Mouse (Mus musculus) spleen, adult 2 months (tissue): ENCODE measurements around the gene Gm26938. TPM values are rescaled to one million over a fixed set of nuclear protein-coding genes. Genes with fewer than 3 reads are reported as not detected.

Experiments used
- DNase-seq, 2 experiments: peaks; one replicate each; pipeline versions ENCODE4 v3.0.0 to v3.0.0-alpha.2; 2012 to 2021; ENCODE audit warnings: low spot score in 2 of 2, low read depth in 1 of 2
- H3K27ac ChIP-seq: fragments of 200-500 bp; 2 replicates; pipeline ENCODE4 v1.5.1; 2012; ENCODE audit warnings: low read length, inconsistent platforms; ENCODE audit not compliant: insufficient read depth
- H3K27me3 ChIP-seq: fragments of 200-500 bp; 2 replicates; pipeline ENCODE4 v1.6.1; 2012; ENCODE audit warnings: mild to moderate bottlenecking, moderate library complexity, low read length, inconsistent platforms; ENCODE audit not compliant: control insufficient read depth, insufficient read depth
- H3K36me3 ChIP-seq: fragments of 200-500 bp; 2 replicates; pipeline ENCODE4 v1.6.1; 2012; ENCODE audit warnings: mild to moderate bottlenecking, low read length, inconsistent platforms; ENCODE audit not compliant: control insufficient read depth, insufficient read depth
- H3K4me1 ChIP-seq: fragments of 200-500 bp; 2 replicates; pipeline ENCODE4 v1.6.1; 2011; ENCODE audit warnings: inconsistent platforms; ENCODE audit not compliant: control insufficient read depth, insufficient read depth, insufficient read length
- H3K4me3 ChIP-seq: fragments of 200-500 bp; 2 replicates; pipeline ENCODE4 v1.5.1; 2011; ENCODE audit warnings: mild to moderate bottlenecking, inconsistent platforms; ENCODE audit not compliant: insufficient read depth, insufficient read length; ENCODE audit errors: extremely low read depth
- CTCF ChIP-seq: fragments of 200-500 bp; IDR thresholded peaks from 2 replicates; pipeline ENCODE4 v1.5.1; 2011; ENCODE audit warnings: mild to moderate bottlenecking, inconsistent platforms; ENCODE audit not compliant: insufficient read depth, insufficient read length, insufficient replicate concordance; ENCODE audit errors: extremely low read depth
- POLR2A ChIP-seq: fragments of 200-500 bp; IDR thresholded peaks from 2 replicates; pipeline ENCODE4 v1.6.1; 2011; ENCODE audit warnings: low read depth, low read length, inconsistent platforms
- WGBS: fragments of 180-500 bp; shearing (Covaris S2); methylation state at CpG from one replicate; pipeline ENCODE4 v1.1.7; 2018; 5-methylcytosine and 5-hydroxymethylcytosine counted together
- polyA plus RNA-seq: library from polyadenylated mRNA; depleted of rRNA; stranded (reverse); fragments of >200 nt; gene quantifications from 2 replicates; pipeline ENCODE4 v1.2.3, GENCODE M21; 2012; rRNA removed

Gene Gm26938
- polyA plus RNA-seq: not detected in 2 replicates

DNA sequence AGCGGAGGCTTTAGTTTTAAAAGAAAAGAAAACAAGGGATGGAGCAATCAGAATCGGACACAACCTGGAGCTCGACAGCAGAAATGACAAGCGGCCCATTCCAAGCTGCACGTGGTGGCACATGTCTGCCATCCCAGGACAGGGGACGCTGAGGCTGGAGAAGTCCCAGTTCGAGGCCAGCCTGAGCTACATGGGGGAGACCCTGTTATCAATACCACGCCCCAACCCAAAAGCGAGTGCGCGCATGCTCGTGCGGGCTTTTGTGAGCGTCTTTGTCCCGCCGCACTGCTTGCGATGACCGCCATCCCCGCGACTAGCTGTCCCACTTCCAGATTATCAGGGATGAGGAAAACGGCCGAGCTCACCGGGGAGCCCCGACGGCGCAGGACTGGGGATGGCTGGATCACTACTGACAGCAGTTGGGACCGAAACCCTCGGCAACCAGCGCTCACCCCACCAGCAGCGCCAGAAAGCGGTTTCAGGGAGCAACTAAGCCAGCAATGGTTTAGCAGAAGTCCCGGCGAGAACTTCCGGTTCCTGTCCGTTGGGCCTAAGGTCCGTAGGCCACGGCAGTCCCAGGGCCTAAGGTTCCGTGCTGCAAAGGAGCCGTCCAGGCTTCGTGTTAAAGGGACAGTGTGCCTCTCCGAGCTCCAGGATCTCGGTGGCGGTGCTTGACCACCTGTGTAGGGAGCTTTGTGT is at the start of gene Gm26938, which contains the start of gene Psmg3:
Gm26938 (minus strand) TSS at position 51 of the 699 bp plus-strand sequence.
Psmg3 (minus strand) TSS at position 529 of the 699 bp plus-strand sequence.
- Histone ChIP-seq H3K4me1 (peaks cover 3% of the 10 kb centered on the region; the same call in 1 of the 2 replicates), H3K4me3 (peak within 1 kb of the TSS; percentile 90), H3K27me3 (no peaks in the 10 kb centered on the region), H3K27ac (no peak within 1 kb of the TSS), H3K36me3 (peaks cover 10% of the 10 kb centered on the region)
- TF ChIP-seq POLR2A (no peak), CTCF (no peak)
- DNase-seq: peak; percentile 74 to 79
- WGBS: under 1% methylated on average over 43 of the region's 43 CpGs

DNA sequence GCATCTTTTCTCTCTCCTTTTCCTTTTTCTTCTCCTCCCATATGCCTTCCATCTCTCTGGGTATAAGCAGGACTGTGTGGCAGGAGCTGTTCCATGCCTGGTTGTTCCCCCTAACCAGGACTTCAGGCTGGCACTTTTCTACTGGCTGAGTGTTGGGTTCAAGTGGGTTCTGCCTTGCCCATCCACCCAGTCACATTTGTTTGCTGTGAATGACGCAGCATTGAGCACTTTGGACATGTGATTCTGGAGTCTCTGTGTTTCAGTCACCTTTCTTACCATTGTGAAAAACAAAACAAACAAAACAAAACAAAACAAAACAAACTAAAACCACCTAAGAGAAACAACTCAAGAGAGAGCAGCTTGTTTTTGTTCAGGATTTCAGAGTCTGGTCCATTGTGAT is 45.3 kb upstream of the Gm26938 start:
- 79% methylated on average over 1 of the region's 1 CpGs for WGBS
- no peaks in the 10 kb centered on the region for H3K36me3 ChIP-seq
- no peak overlapping the region for H3K27ac ChIP-seq
- TF ChIP-seq CTCF: no peak
- no peak for TF ChIP-seq POLR2A
- H3K4me3 ChIP-seq: no peak overlapping the region
- H3K4me1 ChIP-seq: no peaks in the 10 kb centered on the region
- DNase-seq: no peak
- no peaks in the 10 kb centered on the region for H3K27me3 ChIP-seq

DNA sequence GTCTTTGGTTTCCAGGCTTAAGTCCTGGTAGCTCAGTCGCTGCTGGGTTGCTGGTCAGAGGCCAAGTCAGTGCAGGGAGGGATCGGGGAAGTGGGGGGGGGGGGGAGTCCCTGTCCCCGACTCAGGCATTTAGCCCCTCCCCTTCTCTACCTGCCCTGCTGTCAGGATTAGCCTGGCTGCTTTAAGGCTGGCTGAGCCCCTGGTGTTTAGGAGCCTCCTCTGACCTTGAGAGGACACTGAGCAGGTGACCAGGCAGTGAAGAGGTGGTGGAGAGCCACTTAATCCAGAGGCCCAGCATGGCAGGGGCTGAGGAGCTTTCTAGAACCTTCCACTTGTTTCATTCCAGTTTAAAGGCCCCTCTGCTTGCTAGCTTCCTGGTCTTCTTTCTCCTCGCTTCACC is 44.7 kb upstream of the Gm26938 start:
- Histone ChIP-seq H3K4me3 (no peak overlapping the region), H3K27ac (no peak overlapping the region), H3K36me3 (no peaks in the 10 kb centered on the region), H3K4me1 (no peaks in the 10 kb centered on the region), H3K27me3 (no peaks in the 10 kb centered on the region)
- WGBS: 20% methylated on average over 4 of the region's 4 CpGs
- DNase-seq: no peak
- no peak for TF ChIP-seq POLR2A
- TF ChIP-seq CTCF: no peak

DNA sequence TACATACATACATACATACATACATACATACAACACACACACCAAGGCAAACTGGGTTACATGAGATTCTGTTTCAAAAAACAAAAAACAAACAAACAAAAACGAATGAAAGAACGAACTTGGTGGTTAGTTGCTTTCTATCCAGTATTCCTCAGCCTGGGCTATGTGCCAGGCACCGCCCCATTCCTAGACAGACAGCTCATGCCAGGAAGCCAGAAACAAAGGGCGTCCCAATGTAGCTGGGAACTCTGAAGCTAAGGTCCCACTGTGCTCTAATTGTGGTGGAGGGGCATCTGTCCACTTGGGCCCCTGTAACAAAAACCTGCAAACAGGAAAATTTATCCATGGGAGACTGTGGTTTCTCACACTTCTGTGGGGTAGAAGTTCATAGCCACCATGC is 36.6 kb upstream of the Gm26938 start:
- no peak overlapping the region for H3K27ac ChIP-seq
- H3K36me3 ChIP-seq: no peaks in the 10 kb centered on the region
- no peaks in the 10 kb centered on the region for H3K4me1 ChIP-seq
- no peak overlapping the region for H3K4me3 ChIP-seq
- no peak for TF ChIP-seq POLR2A
- TF ChIP-seq CTCF: no peak
- no peak for DNase-seq
- 48% methylated on average over 4 of the region's 4 CpGs for WGBS
- H3K27me3 ChIP-seq: no peaks in the 10 kb centered on the region; the same call in 1 of the 2 replicates

DNA sequence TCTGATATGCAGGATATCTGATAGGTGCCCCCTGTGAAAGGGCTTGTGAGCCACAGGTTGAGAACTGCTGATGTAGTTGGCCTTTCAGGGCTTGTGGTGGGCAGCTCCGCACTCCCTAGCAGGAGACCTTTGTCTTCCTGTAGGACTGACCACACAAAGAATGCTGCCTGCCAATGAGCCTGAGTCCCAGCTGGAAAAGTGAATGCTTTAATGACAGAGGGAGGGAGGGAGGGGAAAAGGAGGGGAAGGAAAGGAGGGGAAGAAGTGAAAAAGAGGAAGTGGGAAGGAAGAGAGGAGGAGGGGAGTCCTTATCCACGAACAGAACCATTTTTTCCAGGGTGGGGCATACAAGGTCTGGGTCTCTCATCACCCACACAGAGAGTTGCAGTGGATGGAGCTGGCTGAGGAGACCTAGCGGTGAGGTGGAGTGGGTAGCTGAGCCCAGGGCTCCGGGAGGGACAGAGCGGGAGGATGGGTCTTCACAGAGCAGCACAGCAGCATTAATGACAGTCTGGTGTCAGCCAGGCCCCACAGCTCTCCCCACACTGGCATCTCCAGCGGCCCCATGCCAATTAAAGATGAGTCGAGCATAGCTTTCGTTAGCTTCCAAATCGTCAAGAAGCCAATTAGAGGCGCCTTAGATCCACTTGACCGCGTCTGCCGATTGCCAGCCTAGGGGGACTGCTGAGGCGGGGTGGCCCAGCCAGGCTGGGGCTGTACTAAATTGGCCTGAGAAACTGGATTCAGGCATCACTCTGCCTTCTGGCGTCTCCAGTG is 34.3 kb upstream of the Gm26938 start:
- Histone ChIP-seq H3K27ac (no peak overlapping the region), H3K4me1 (no peaks in the 10 kb centered on the region), H3K36me3 (no peaks in the 10 kb centered on the region), H3K4me3 (no peak overlapping the region), H3K27me3 (no peaks in the 10 kb centered on the region; the same call in 1 of the 2 replicates)
- WGBS: 63% methylated on average over 15 of the region's 15 CpGs
- TF ChIP-seq CTCF (no peak), POLR2A (no peak)
- no peak for DNase-seq

DNA sequence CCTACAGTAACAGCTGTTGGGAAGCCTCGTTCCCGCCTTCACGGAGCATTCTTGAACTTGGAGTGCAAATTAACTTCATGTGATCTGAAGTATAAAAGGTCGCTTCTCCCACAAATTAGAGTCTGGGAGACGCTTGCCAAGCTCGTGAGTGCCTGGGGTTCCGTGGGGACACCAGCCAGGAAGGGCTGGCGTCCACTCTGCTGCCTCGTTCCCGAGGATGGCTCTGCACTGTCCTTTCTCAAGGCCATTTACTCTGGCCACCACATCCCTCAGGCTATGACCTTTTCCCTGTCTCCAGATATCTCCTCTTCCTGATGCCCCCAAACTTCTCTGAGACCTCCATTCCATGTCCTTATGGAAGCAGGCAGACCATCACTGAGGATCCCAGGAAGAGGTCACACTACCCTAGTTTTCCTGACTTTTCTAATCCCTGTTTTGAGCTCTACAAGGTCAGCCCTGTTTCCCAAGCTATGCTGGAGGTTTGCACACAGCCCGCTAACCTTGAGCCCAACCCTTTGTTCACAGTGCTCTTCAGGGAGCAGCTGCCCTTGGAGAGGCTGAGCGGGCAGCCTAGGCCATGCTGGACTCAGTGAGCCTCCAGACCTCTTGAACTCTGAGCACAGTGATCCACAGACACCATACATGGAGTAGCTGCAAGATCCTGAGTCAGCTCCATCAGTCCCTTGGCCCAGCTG is 23.6 kb upstream of the Gm26938 start:
- Histone ChIP-seq H3K36me3 (no peaks in the 10 kb centered on the region), H3K27ac (no peak overlapping the region), H3K4me3 (no peak overlapping the region), H3K4me1 (no peaks in the 10 kb centered on the region), H3K27me3 (no peaks in the 10 kb centered on the region)
- no peak for DNase-seq
- WGBS: 77% methylated on average over 12 of the region's 12 CpGs
- no peak for TF ChIP-seq POLR2A

DNA sequence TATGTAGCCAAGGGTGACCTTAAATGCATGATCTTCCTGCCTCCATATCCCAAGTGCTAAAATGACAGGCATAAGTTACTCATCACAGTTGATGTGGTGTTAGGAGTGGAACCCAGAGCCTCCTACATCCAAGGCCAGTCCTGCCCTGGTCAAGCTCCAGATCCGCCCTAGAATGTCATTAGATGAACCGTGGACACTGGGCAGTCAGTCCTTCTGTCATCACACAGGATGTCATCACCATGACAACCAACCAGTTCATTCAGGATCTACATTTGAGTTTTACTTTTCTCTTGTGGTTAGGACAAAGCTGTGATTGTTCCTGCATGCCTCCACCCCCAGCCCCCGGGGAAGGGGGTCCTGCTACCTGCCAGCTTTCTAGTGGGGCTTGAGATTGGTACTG is 12.9 kb upstream of the Gm26938 start:
- DNase-seq: no peak
- no peaks in the 10 kb centered on the region for H3K27me3 ChIP-seq
- H3K36me3 ChIP-seq: no peaks in the 10 kb centered on the region
- TF ChIP-seq CTCF (no peak), POLR2A (no peak)
- H3K4me1 ChIP-seq: no peaks in the 10 kb centered on the region
- H3K4me3 ChIP-seq: no peak overlapping the region
- H3K27ac ChIP-seq: no peak overlapping the region
- 23% methylated on average over 3 of the region's 3 CpGs for WGBS
